Mouse (Mus musculus) MN1 (cell line): ENCODE results near the gene Ulk2.

Experiments
- DNase-seq: peaks from one replicate; pipeline ENCODE4 v3.0.0-alpha.2; 2016; ENCODE audit warnings: low spot score

The Ulk2 gene

GRCm38 (mm10) chr11:61760518-61760917 lies 94.4 kb downstream of the Ulk2 start:
- DNase-seq, result no peak

- no peak for DNase-seq
Measured at GRCm38 (mm10) chr11:61757151-61757550, 97.7 kb downstream of the Ulk2 start.

- DNase-seq, result no peak
Measured at GRCm38 (mm10) chr11:61751612-61752011, 103.3 kb downstream of the Ulk2 start.

GRCm38 (mm10) chr11:61747161-61747560 lies 107.7 kb downstream of the Ulk2 start:
- no peak for DNase-seq

GRCm38 (mm10) chr11:61745781-61746180 lies 109.1 kb downstream of the Ulk2 start:
- no peak for DNase-seq

GRCm38 (mm10) chr11:61744460-61744859 lies 110.4 kb downstream of the Ulk2 start:
- DNase-seq, result no peak

GRCm38 (mm10) chr11:61743768-61744167 lies 111.1 kb downstream of the Ulk2 start:
- no peak for DNase-seq

- DNase-seq, result no peak
Measured at GRCm38 (mm10) chr11:61740500-61740899, 114.4 kb downstream of the Ulk2 start.

- no peak for DNase-seq
Measured at GRCm38 (mm10) chr11:61737290-61737689, 117.6 kb downstream of the Ulk2 start.

GRCm38 (mm10) chr11:61732672-61733071 lies 122.2 kb downstream of the Ulk2 start:
- DNase-seq, result no peak

GRCm38 (mm10) chr11:61728037-61728436 lies 126.8 kb downstream of the Ulk2 start:
- no peak for DNase-seq
